Mouse (Mus musculus) heart, adult 11 months (tissue): Measurements from ENCODE around the gene Ccm2.

ENCODE experiments used
- DNase-seq: peaks from one replicate; pipeline ENCODE4 v3.0.0; 2022

Gene Ccm2

GRCm38 (mm10) chr11:6605021-6605481 lies 58.4 kb downstream of the Ccm2 start:
- peak; percentile 91 for DNase-seq

DNA sequence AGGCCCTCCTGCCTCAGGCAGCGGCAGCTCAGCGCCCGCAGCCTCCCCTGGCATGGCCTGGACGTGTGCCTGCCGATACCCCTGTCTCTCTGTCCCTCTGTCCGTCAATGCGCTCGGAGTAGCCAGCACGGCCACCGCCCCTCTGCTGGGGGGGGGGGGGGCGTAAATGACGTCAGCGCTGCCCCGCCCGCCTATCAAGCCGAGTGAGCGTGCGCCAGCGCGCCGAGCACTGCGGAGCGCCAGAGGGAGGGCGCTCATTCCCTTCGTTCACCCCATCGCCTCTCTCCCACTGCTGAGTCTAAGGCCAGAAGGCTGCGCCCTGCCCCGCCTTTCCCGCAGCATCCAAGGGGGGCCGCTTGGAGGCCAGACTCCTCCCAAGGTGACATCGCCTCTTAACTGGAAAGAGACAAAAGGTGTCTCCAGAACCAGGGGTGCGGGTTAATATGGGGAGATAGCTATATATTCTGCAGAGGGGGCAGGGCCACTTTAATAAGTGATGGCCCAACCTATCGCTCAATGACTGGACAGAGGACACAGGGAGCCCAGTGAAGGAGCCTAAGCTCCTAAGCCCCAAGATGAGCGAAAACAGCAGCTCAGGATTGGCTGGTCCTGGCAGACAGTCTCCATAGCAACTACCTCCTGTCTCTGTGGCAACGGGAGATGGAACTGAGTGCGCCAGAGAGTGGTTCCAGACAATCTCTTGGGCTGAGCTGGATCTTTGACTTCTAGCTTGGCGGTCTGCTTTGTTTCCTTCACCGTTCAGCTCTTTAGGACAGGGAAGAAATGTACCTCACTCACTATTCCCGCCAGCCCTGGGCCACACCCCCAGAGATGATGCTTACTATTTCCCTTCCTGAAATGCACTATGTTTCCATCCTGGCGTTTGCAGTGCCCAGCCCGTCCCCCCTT lies 59.1 kb downstream of the Ccm2 start, which contains the start of gene Nacad:
TSS of gene Nacad (minus strand) at position 563 of the 909 bp plus-strand sequence.
- peak; percentile 92 for DNase-seq

- DNase-seq, result no peak
Measured at GRCm38 (mm10) chr11:6615250-6616205, 68.8 kb downstream of the Ccm2 start.

GRCm38 (mm10) chr11:6623704-6624103 lies 77.0 kb downstream of the Ccm2 start:
- peak; percentile 91 for DNase-seq

GRCm38 (mm10) chr11:6624619-6625382 lies 78.1 kb downstream of the Ccm2 start:
- peak; percentile 85 for DNase-seq

DNA sequence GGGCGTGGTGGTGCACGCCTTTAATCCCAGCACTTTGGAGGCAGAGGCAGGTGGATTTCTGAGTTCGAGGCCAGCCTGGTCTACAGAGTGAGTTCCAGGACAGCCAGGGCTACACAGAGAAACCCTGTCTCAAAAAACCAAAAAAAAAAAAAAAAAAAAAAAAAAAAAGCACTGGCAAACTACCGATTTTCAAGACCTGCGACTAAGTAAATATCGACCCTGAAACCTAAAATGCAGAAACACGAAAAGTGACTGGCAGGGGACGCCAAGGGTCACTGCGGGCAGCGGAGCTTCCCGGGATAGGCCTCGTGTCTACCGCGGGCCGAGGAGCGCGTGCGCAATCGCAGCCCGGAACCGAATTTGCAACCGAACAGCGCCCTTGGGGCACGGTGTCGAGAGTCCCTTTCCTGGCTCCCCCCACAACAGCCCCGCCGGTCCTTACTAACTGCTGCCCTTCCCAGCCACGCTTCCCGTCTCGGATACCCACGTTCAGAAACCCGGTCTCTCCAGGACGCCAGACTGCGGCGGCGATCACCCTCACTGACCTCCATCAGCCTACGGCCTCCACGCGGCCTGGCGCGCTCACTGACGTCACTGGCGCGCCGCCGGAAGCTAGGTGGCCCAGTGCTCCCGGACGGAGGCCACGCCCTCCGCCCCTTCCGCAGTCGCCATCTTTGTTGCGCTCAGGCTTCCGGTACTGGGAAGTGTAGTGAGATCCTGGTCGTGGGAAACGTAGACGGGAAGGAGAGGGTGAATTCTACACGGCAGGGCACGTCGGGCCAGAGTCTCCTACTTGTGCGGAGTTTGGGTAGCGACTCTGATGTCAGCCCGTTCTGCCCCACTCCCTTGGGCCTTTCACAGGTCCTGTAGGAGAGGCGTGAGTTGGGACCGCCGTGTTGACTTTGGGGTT lies 79.0 kb downstream of the Ccm2 start, which contains the start of gene Tbrg4:
TSS of gene Tbrg4 (minus strand) at position 590 of the 910 bp plus-strand sequence.
- peak; percentile 99 for DNase-seq

DNA sequence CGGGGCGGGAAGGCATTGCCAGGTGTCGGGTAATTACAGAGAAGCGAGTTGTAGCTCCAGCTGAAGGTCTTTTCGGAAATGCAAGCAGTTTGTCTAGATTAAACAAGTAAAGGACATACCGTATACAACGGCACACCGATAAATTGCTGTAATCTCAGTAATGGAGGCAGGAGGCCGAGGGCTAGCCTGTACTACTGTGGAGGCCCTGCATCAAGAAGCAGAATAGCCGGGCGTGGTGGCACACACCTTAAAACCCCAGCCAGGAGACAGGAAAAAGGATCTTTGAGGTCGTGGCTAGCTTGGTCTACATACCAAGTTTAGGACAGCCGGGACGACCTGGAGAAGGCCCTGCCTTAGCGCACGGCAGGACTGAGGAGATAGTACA lies 79.7 kb downstream of the Ccm2 start:
- DNase-seq, result no peak

GRCm38 (mm10) chr11:6627731-6628130 lies 81.0 kb downstream of the Ccm2 start:
- peak; percentile 94 for DNase-seq

DNA sequence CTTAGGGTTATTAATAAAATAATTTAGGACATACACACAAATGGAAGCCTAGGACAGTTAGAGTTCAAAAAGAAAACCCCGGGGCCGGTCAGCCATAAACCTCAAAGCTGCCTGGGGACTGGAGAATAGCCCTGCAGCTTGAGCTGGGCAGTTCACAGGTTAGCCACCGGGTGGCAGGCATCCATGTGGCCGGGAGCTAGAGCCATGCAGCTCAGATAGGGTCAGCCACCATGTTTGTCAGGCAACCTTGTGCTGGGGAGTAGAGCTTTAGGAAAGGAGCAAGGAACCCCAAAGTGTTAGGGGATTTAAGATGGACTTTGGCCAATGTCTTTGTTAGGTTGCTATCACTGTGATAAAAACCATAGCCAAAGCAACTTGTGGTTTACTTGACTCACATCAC lies 81.9 kb downstream of the Ccm2 start:
- DNase-seq, result peak; percentile 94

GRCm38 (mm10) chr11:6629655-6630054 lies 83.0 kb downstream of the Ccm2 start:
- peak; percentile 86 for DNase-seq

DNA sequence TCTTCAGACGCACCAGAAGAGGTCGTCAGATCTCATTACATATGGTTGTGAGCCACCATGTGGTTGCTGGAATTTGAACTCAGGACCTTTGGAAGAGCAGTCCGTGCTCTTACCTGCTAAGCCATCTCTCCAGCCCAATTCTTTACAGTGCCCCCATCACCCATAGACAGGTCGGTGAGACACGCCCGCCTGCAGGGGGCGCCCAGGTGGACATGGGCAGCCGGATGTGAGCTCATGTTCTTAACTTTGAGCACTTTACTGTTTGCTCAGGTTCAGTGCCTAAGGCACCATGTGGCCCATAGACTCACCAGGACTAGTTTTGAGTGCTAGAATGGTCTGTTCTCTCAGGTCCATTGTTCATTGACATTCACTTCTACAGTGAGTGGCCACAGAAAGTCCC lies 89.5 kb downstream of the Ccm2 start:
- no peak for DNase-seq

DNA sequence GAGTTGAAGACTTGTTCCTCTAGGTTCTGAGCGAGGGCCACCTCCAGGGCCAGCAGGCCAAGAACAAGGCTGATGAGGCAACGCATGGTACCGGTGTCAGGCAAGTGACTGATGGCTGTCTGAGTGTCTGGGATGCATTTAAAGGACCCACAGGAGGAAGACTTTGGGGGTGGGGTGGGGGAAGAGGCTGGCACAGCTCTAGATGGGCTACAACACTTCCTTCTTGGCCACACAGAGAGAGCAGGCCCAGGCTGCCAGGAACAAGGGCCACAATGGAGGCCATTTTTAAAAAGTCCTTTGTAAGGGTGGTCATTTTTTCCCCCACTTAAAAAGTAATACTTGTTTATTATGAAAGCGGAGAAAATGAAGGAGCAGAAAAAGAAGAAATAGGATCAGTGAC lies 91.8 kb downstream of the Ccm2 start, which contains the start of gene Wap:
TSS of gene Wap (minus strand) at position 101 of the 400 bp plus-strand sequence.
- peak; percentile 83 for DNase-seq

DNA sequence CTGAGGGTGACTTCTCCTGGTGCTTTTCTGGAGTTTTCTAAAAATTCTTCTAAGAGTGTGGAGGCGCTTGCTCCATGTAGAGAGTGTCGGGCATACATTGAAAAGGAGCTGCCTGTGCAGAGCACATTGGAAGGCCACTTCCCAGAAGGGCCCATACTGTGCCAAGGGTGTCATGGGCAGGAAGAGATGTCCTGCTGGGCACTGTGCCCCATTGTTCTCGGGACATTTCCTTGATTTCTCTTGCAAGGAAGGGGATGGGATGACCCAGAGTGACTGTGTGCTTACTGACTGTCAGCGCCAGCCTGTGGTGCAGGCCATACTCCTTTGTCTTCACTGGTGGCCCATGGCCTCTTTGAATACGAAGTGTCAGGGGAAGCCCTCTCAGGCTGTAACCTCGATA lies 92.4 kb downstream of the Ccm2 start:
- DNase-seq, result no peak

DNA sequence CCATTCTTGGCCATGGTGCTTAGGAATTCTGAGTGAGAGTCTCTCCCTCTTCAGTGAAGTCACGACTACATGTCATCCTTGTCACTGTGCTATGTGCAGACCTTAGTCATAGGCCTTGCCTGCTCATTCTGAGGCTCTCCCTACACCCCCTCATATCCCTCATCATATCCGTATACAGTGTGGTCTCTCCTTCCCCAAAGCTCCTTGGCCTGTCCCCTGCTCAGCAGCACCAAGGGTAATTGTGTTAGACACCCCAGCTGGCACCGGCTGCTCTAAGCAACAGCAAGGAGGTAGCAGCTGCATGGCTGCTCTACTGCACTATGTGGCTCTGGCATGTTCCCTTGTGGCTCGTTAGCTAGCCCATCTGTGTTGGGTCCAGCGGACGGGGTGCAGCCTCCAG lies 97.9 kb downstream of the Ccm2 start:
- DNase-seq, result no peak
